Mouse (Mus musculus): Measurements from ENCODE around the gene Svop. TPM values are rescaled to one million over a fixed set of nuclear protein-coding genes. Genes with fewer than 3 reads are reported as not detected.
A peak's percentile ranks its signal among the peaks of the same experiment; 100 is the strongest.

Gene Svop
- total RNA-seq, 2 experiments from 2014 or later, result 151 to 157 TPM

GRCm38 (mm10) chr5:114057129-114057731 is 34.1 kb downstream of the Svop start:
- no peak for DNase-seq (ENCODE audit: extremely low spot score in 1 of 2, low spot score in 2 of 2)
- intact Hi-C loops (cut with DNase I), result loop anchor here (5.0 kb wide), 1 partner anchor 70 kb away; the partner anchor contains the start of gene Alkbh2

- peak in 1 of 2 experiments; percentile 78 for DNase-seq (ENCODE audit: extremely low spot score in 1 of 2, low spot score in 2 of 2)
- intact Hi-C loops (cut with DNase I), result no loop called here
Observed at GRCm38 (mm10) chr5:114052246-114052761, 39.1 kb downstream of the Svop start.

- no peak for DNase-seq (ENCODE audit: extremely low spot score in 1 of 2, low spot score in 2 of 2)
- intact Hi-C loops (cut with DNase I), result no loop called here
Observed at GRCm38 (mm10) chr5:114048731-114049308, 42.5 kb downstream of the Svop start.

GRCm38 (mm10) chr5:114047182-114047581 is 44.2 kb downstream of the Svop start:
- DNase-seq (ENCODE audit: extremely low spot score in 1 of 2, low spot score in 2 of 2), result no peak
- intact Hi-C loops (cut with DNase I), result no loop called here

- intact Hi-C loops (cut with DNase I), result no loop called here
- no peak for DNase-seq (ENCODE audit: extremely low spot score in 1 of 2, low spot score in 2 of 2)
Observed at GRCm38 (mm10) chr5:114046604-114047003, 44.8 kb downstream of the Svop start.

- intact Hi-C loops (cut with DNase I), result no loop called here
- no peak for DNase-seq (ENCODE audit: extremely low spot score in 1 of 2, low spot score in 2 of 2)
Observed at GRCm38 (mm10) chr5:114046151-114046550, 45.2 kb downstream of the Svop start.

GRCm38 (mm10) chr5:114045134-114045533 is 46.2 kb downstream of the Svop start:
- intact Hi-C loops (cut with DNase I), result no loop called here

GRCm38 (mm10) chr5:114043800-114044199 is 47.6 kb downstream of the Svop start:
- DNase-seq (ENCODE audit: extremely low spot score in 1 of 2, low spot score in 2 of 2), result no peak
- intact Hi-C loops (cut with DNase I), result loop anchor here (5.0 kb wide), 1 partner anchor 86 kb away; no protein-coding TSS in a partner anchor

More at GRCm38 (mm10) chr5:114045134-114045533, 46.2 kb downstream of the Svop start:
- no peak for DNase-seq (ENCODE audit: extremely low spot score in 1 of 2, low spot score in 2 of 2)

GRCm38 (mm10) chr5:114041327-114041930 is 49.9 kb downstream of the Svop start:
- DNase-seq (ENCODE audit: extremely low spot score in 1 of 2, low spot score in 2 of 2), result no peak
- intact Hi-C loops (cut with DNase I), result loop anchor here (5.0 kb wide), 1 partner anchor 84 kb away; no protein-coding TSS in a partner anchor

GRCm38 (mm10) chr5:114040911-114041310 is 50.5 kb downstream of the Svop start:
- intact Hi-C loops (cut with DNase I), result loop anchor here (5.0 kb wide), 1 partner anchor 84 kb away; no protein-coding TSS in a partner anchor
- DNase-seq (ENCODE audit: extremely low spot score in 1 of 2, low spot score in 2 of 2), result no peak

GRCm38 (mm10) chr5:114040508-114040907 is 50.9 kb downstream of the Svop start:
- no peak for DNase-seq (ENCODE audit: extremely low spot score in 1 of 2, low spot score in 2 of 2)
- intact Hi-C loops (cut with DNase I), result loop anchor here (5.0 kb wide), 1 partner anchor 83 kb away; no protein-coding TSS in a partner anchor

- DNase-seq (ENCODE audit: extremely low spot score in 1 of 2, low spot score in 2 of 2), result no peak
Observed at GRCm38 (mm10) chr5:114035111-114035510, 56.3 kb downstream of the Svop start.

GRCm38 (mm10) chr5:114034393-114034792 is 57.0 kb downstream of the Svop start:
- DNase-seq (ENCODE audit: extremely low spot score in 1 of 2, low spot score in 2 of 2), result no peak
- intact Hi-C loops (cut with DNase I), result no loop called here

More at GRCm38 (mm10) chr5:114035111-114035510, 56.3 kb downstream of the Svop start:
- intact Hi-C loops (cut with DNase I), result no loop called here

- DNase-seq (ENCODE audit: extremely low spot score in 1 of 2, low spot score in 2 of 2), result no peak
- intact Hi-C loops (cut with DNase I), result no loop called here
Observed at GRCm38 (mm10) chr5:114032161-114032763, 59.1 kb downstream of the Svop start.

GRCm38 (mm10) chr5:114030652-114031051 is 60.7 kb downstream of the Svop start:
- no peak for DNase-seq (ENCODE audit: extremely low spot score in 1 of 2, low spot score in 2 of 2)
- intact Hi-C loops (cut with DNase I), result no loop called here

GRCm38 (mm10) chr5:114028111-114028510 is 63.3 kb downstream of the Svop start:
- DNase-seq (ENCODE audit: extremely low spot score in 1 of 2, low spot score in 2 of 2), result peak in 1 of 2 experiments; percentile 35
- intact Hi-C loops (cut with DNase I), result no loop called here

GRCm38 (mm10) chr5:114027217-114027944 is 64.0 kb downstream of the Svop start:
- no peak for DNase-seq (ENCODE audit: extremely low spot score in 1 of 2, low spot score in 2 of 2)
- intact Hi-C loops (cut with DNase I), result no loop called here

GRCm38 (mm10) chr5:114024885-114025284 is 66.5 kb downstream of the Svop start:
- no peak for DNase-seq (ENCODE audit: extremely low spot score in 1 of 2, low spot score in 2 of 2)
- intact Hi-C loops (cut with DNase I), result no loop called here

GRCm38 (mm10) chr5:114024390-114024789 is 67.0 kb downstream of the Svop start:
- intact Hi-C loops (cut with DNase I), result no loop called here
- DNase-seq (ENCODE audit: extremely low spot score in 1 of 2, low spot score in 2 of 2), result no peak

All from left cerebral cortex, postnatal 10 days (tissue).